Mouse (Mus musculus): Measurements from ENCODE around the gene Col5a3.

The Col5a3 gene

GRCm38 (mm10) chr9:20746017-20746660, 68.7 kb downstream of the Col5a3 start, which contains the start of gene Olfm2:
Olfm2 (minus strand) TSS chr9:20746349.
- DNase-seq = peak in 1 of 2 experiments; percentile 40

- no peak for DNase-seq
Measured at GRCm38 (mm10) chr9:20745129-20745966, 69.5 kb downstream of the Col5a3 start.

GRCm38 (mm10) chr9:20743946-20744738, 70.7 kb downstream of the Col5a3 start:
- DNase-seq = peak; percentile 23 to 36

- peak; percentile 67 to 79 for DNase-seq
Measured at GRCm38 (mm10) chr9:20740407-20740806, 74.5 kb downstream of the Col5a3 start.

GRCm38 (mm10) chr9:20738251-20738999, 76.4 kb downstream of the Col5a3 start:
- peak in 1 of 2 experiments; percentile 55 for DNase-seq

- no peak for DNase-seq
Measured at GRCm38 (mm10) chr9:20737227-20737626, 77.6 kb downstream of the Col5a3 start.

- no peak for DNase-seq
Measured at GRCm38 (mm10) chr9:20734692-20735091, 80.2 kb downstream of the Col5a3 start.

GRCm38 (mm10) chr9:20731797-20732196, 83.1 kb downstream of the Col5a3 start:
- DNase-seq = no peak

- DNase-seq = no peak
Measured at GRCm38 (mm10) chr9:20729451-20729850, 85.4 kb downstream of the Col5a3 start.

- DNase-seq = peak; percentile 23 to 57
Measured at GRCm38 (mm10) chr9:20727601-20728113, 87.2 kb downstream of the Col5a3 start.

GRCm38 (mm10) chr9:20726859-20727600, 87.8 kb downstream of the Col5a3 start:
- DNase-seq = peak; percentile 35 to 56

- peak in 1 of 2 experiments; percentile 16 for DNase-seq
Measured at GRCm38 (mm10) chr9:20726134-20726858, 88.6 kb downstream of the Col5a3 start.

- DNase-seq = no peak
Measured at GRCm38 (mm10) chr9:20721582-20721981, 93.3 kb downstream of the Col5a3 start.

Measured in cerebellum, postnatal 25 days (tissue).